Mouse (Mus musculus): ENCODE data around the gene Tfdp2.

Gene Tfdp2

DNA sequence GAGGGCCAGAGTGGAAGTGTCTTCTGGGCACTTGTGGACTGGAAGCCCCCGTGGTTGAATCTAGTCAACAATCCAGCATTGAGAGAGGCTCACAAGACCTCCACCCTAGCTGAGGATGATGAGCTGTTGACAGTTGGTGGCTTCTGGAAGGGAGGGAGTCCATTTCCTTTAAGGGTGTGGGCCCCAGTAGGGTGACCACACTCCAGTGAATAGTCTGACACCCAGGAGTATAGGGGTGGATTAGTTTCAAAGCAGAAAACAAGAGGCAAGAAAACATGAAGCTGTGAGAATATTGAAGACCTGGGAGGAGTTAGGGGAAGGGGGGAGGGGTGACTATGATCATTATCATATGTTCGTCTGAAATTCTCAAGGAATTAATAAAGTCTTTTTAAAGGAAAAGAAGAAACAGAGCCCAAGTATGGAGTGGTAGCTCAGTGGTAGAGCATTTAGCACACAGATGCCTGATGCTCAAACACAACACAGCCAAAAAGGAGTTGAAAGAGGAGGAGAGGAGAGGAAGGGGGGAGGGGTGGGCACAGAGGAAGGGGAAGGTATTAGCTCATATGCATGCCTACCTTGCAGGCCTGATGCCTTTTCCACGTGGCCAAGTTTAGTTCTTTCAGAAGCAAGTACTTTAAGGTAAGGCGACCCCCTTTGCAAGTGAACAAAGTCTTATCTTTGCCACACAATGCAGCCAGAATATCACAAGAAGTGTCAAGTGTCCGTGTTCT is 173.7 kb downstream of the Tfdp2 start:
- no peak for DNase-seq (ENCODE audit: low spot score in 2 of 2)

DNA sequence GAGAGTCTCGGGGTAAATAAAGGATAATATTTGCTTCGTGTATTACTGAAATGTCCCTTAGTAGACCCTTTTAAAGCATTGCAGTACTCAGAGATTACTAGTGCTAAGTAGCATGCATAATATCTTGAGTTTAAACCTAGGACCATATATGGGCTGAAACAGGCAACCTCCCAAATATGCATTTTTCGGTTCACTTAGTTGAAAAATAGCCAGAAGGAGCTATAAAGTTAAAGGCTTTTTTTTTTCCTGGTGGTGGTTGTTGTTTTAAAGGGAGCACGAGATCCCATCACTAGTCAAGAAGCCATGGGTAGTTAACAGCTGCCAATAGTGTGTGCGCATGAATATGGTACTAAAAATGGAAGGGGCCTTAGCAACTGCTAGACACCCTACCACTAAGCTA is 175.0 kb downstream of the Tfdp2 start:
- DNase-seq (ENCODE audit: low spot score in 2 of 2): no peak
